Mouse (Mus musculus) neural tube, embryonic 15.5 days (tissue): ENCODE measurements at regions not wholly inside any gene's neighbourhood (a gene's known extent, or its start where the extent isn't known, plus 50 kb on each side); places are given as distances from the start of the nearest gene placed in this dataset.

Source experiments
- ATAC-seq: fragments of 200-750 bp; cut with Nextera tagmentation; 2 replicates; pipeline ENCODE4 v1.8.0; 2017; ENCODE audit warnings: mild to moderate bottlenecking, moderate TSS enrichment, moderate library complexity; ENCODE audit not compliant: low FRiP score
- H3K27ac ChIP-seq: fragments of 300-500 bp; sonication (generic); replicated peaks from 2 replicates; pipeline ENCODE4 v1.5.1; 2015; ENCODE audit warnings: mild to moderate bottlenecking, inconsistent platforms
- H3K27me3 ChIP-seq: fragments of 300-500 bp; sonication (generic); replicated peaks from 2 replicates; pipeline ENCODE4 v1.6.1; 2015; ENCODE audit warnings: inconsistent platforms
- H3K36me3 ChIP-seq: fragments of 300-500 bp; sonication (generic); 2 replicates; pipeline ENCODE4 v1.6.1; 2015; ENCODE audit warnings: inconsistent platforms
- H3K4me1 ChIP-seq: fragments of 300-500 bp; sonication (generic); 2 replicates; pipeline ENCODE4 v1.6.1; 2015; ENCODE audit warnings: inconsistent platforms
- H3K4me2 ChIP-seq: fragments of 300-500 bp; sonication (generic); 2 replicates; pipeline ENCODE4 v1.6.1; 2015; ENCODE audit warnings: inconsistent platforms, mild to moderate bottlenecking, moderate library complexity
- H3K4me3 ChIP-seq: fragments of 300-500 bp; sonication (generic); replicated peaks from 2 replicates; pipeline ENCODE4 v1.5.1; 2015; ENCODE audit warnings: mild to moderate bottlenecking, inconsistent platforms
- H3K9ac ChIP-seq: fragments of 300-500 bp; sonication (generic); replicated peaks from 2 replicates; pipeline ENCODE4 v1.6.1; 2015; ENCODE audit warnings: mild to moderate bottlenecking, inconsistent platforms
- H3K9me3 ChIP-seq: fragments of 300-500 bp; sonication (generic); replicated peaks from 2 replicates; pipeline ENCODE4 v1.6.1; 2016; ENCODE audit warnings: inconsistent platforms
- WGBS: fragments of 180-500 bp; shearing (Covaris S2); methylation state at CpG from one replicate; pipeline ENCODE4 v1.1.7; 2015; ENCODE audit warnings: mixed read lengths; 5-methylcytosine and 5-hydroxymethylcytosine counted together

- H3K4me2 ChIP-seq = no peak overlapping the region
- H3K27ac ChIP-seq = no peak overlapping the region
- H3K36me3 ChIP-seq = no peaks in the 10 kb centered on the region
- no peak overlapping the region for H3K4me3 ChIP-seq
- H3K4me1 ChIP-seq = no peaks in the 10 kb centered on the region
- H3K9me3 ChIP-seq = no peaks in the 10 kb centered on the region
- no peak overlapping the region for H3K9ac ChIP-seq
- 86% methylated on average over 12 of the region's 12 CpGs for WGBS
- H3K27me3 ChIP-seq = no peaks in the 10 kb centered on the region
- ATAC-seq = no peak
Measured at GRCm38 (mm10) chr16:87130733-87131640, 223.0 kb upstream of the N6amt1 start.

- H3K4me1 ChIP-seq = no peaks in the 10 kb centered on the region
- H3K4me2 ChIP-seq = no peak overlapping the region
- no peak overlapping the region for H3K9ac ChIP-seq
- WGBS = 93% methylated on average over 3 of the region's 3 CpGs
- H3K36me3 ChIP-seq = no peaks in the 10 kb centered on the region
- ATAC-seq = no peak
- H3K4me3 ChIP-seq = no peak overlapping the region
- no peaks in the 10 kb centered on the region for H3K9me3 ChIP-seq
- no peaks in the 10 kb centered on the region for H3K27me3 ChIP-seq
- no peak overlapping the region for H3K27ac ChIP-seq
Measured at GRCm38 (mm10) chr16:87129021-87129420, 225.0 kb upstream of the N6amt1 start.

DNA sequence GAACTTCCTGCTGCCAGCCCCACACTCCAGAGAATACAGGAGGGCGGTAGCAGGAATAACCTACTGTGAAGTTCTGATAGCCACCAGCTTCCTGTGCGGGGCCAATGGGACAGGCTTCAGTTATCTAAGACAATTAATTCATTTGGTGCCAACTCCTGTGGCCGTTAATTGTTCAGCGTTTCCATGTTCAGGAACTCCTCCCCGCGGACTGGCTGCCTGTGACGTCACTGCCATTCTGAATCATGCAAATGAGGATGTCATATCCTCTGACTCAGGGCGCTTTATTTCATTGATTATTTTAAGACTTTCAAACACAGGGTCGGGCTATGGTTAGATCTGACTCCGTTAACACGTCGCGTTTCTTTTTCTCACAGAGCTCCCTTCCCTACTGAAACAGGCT is 225.8 kb upstream of the N6amt1 start:
- H3K9me3 ChIP-seq = no peaks in the 10 kb centered on the region
- no peak overlapping the region for H3K27ac ChIP-seq
- no peaks in the 10 kb centered on the region for H3K4me1 ChIP-seq
- H3K36me3 ChIP-seq = no peaks in the 10 kb centered on the region
- no peak overlapping the region for H3K9ac ChIP-seq
- 67% methylated on average over 13 of the region's 13 CpGs for WGBS
- ATAC-seq = no peak
- H3K4me3 ChIP-seq = no peak overlapping the region; the same call in 1 of the 2 replicates
- H3K27me3 ChIP-seq = no peaks in the 10 kb centered on the region
- peak overlapping the region; percentile 26; the same call in 1 of the 2 replicates for H3K4me2 ChIP-seq

- H3K4me3 ChIP-seq = no peak overlapping the region
- H3K27ac ChIP-seq = no peak overlapping the region
- ATAC-seq = no peak
- H3K9me3 ChIP-seq = no peaks in the 10 kb centered on the region
- H3K36me3 ChIP-seq = no peaks in the 10 kb centered on the region
- 90% methylated on average over 7 of the region's 7 CpGs for whole genome bisulfite sequencing
- H3K4me2 ChIP-seq = no peak overlapping the region
- H3K9ac ChIP-seq = no peak overlapping the region
- no peaks in the 10 kb centered on the region for H3K27me3 ChIP-seq
- H3K4me1 ChIP-seq = no peaks in the 10 kb centered on the region
Measured at GRCm38 (mm10) chr16:87124519-87124918, 229.5 kb upstream of the N6amt1 start.

GRCm38 (mm10) chr16:87103599-87103998 is 250.4 kb upstream of the N6amt1 start:
- H3K27me3 ChIP-seq = no peaks in the 10 kb centered on the region
- H3K4me2 ChIP-seq = no peak overlapping the region
- H3K9me3 ChIP-seq = no peaks in the 10 kb centered on the region
- no peak overlapping the region for H3K27ac ChIP-seq
- WGBS = 74% methylated on average over 2 of the region's 2 CpGs
- H3K4me1 ChIP-seq = no peaks in the 10 kb centered on the region
- H3K9ac ChIP-seq = no peak overlapping the region
- no peaks in the 10 kb centered on the region for H3K36me3 ChIP-seq
- no peak overlapping the region for H3K4me3 ChIP-seq
- no peak for ATAC-seq

DNA sequence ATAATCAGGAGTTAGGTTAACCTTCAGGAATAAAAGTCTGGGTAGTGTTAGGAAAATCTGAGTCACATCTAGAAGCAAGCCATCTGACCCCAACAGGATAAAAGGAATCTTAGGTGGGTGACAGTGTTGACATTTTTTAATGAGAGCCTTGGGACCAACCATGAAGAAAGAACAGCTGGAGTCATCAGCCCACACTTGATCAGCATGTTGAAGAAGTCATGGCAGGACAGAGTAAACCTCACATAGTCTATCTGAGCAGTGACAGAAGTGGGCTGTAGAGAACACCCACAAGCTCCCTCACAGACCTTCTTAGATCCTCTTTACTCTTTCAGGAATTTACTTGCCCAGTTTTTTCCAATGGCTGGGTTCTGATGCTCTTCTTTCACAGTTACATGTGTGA is 251.9 kb upstream of the N6amt1 start:
- Histone ChIP-seq H3K4me2 (no peak overlapping the region), H3K27me3 (no peaks in the 10 kb centered on the region), H3K9ac (no peak overlapping the region), H3K36me3 (no peaks in the 10 kb centered on the region), H3K4me1 (no peaks in the 10 kb centered on the region), H3K4me3 (no peak overlapping the region), H3K9me3 (no peaks in the 10 kb centered on the region), H3K27ac (no peak overlapping the region)
- ATAC-seq = no peak

DNA sequence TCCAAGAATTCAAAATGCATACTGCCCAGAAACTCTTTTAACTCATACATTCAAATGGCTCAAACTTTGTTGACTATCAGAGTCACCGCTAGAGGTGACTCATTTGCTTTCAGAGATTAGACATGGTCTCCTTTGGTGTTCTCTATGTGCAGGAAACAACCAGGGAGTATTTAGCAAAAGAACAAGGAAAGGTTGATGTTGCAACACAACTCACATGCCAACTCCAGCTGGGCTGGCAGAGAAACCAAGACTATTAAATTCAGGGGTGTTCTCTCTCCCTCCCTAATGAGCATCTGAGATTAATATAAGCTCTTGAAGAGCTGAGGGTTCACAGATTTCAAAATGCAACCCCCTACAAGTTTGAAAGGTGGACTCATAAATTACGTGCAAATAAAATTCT is 262.0 kb upstream of the N6amt1 start:
- H3K4me2 ChIP-seq = no peak overlapping the region
- H3K27me3 ChIP-seq = no peaks in the 10 kb centered on the region
- no peaks in the 10 kb centered on the region for H3K36me3 ChIP-seq
- ATAC-seq = no peak
- WGBS = 88% methylated on average over 2 of the region's 2 CpGs
- H3K9me3 ChIP-seq = no peaks in the 10 kb centered on the region
- no peak overlapping the region for H3K27ac ChIP-seq
- no peak overlapping the region for H3K9ac ChIP-seq
- H3K4me3 ChIP-seq = no peak overlapping the region
- no peaks in the 10 kb centered on the region for H3K4me1 ChIP-seq

GRCm38 (mm10) chr16:87089322-87089721 is 264.7 kb upstream of the N6amt1 start:
- 84% methylated on average over 3 of the region's 3 CpGs for WGBS
- ATAC-seq = no peak
- Histone ChIP-seq H3K27me3 (no peaks in the 10 kb centered on the region), H3K4me3 (no peak overlapping the region), H3K27ac (no peak overlapping the region), H3K4me1 (no peaks in the 10 kb centered on the region), H3K36me3 (no peaks in the 10 kb centered on the region), H3K9me3 (no peaks in the 10 kb centered on the region), H3K4me2 (no peak overlapping the region), H3K9ac (no peak overlapping the region)

GRCm38 (mm10) chr16:87083505-87083904 is 270.5 kb upstream of the N6amt1 start:
- Histone ChIP-seq H3K9ac (no peak overlapping the region), H3K4me2 (no peak overlapping the region), H3K4me1 (no peaks in the 10 kb centered on the region), H3K4me3 (no peak overlapping the region), H3K36me3 (no peaks in the 10 kb centered on the region), H3K27me3 (no peaks in the 10 kb centered on the region), H3K9me3 (no peaks in the 10 kb centered on the region), H3K27ac (no peak overlapping the region)
- no peak for ATAC-seq
- WGBS = 71% methylated on average over 2 of the region's 2 CpGs

DNA sequence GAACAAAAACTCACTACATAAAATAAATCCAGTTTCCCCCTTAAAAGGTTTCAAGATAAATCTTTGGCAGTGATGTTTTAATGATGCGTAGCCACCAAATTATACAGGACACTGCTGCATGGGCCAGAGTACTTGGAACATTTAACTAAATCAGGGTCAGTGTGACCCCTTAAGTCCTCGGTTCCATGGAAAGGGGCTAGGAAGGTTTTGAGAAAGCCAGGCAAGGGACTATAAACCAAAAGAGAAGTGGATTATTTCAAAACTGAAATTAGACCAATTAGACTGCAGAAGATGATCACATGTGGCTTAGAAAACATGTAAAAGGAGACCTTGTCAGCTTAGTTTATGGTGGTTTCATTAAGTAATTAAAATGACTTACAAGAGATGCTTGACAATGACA is 276.6 kb upstream of the N6amt1 start:
- Histone ChIP-seq H3K36me3 (no peaks in the 10 kb centered on the region), H3K9ac (no peak overlapping the region), H3K4me3 (no peak overlapping the region), H3K4me1 (no peaks in the 10 kb centered on the region), H3K9me3 (no peaks in the 10 kb centered on the region), H3K27ac (no peak overlapping the region), H3K4me2 (no peak overlapping the region), H3K27me3 (no peaks in the 10 kb centered on the region)
- 85% methylated on average over 2 of the region's 2 CpGs for WGBS
- no peak for ATAC-seq

GRCm38 (mm10) chr16:87069294-87069693 is 284.7 kb upstream of the N6amt1 start:
- H3K4me3 ChIP-seq = no peak overlapping the region
- H3K4me1 ChIP-seq = no peaks in the 10 kb centered on the region
- no peaks in the 10 kb centered on the region for H3K27me3 ChIP-seq
- H3K9ac ChIP-seq = no peak overlapping the region
- WGBS = 67% methylated on average over 2 of the region's 2 CpGs
- H3K36me3 ChIP-seq = no peaks in the 10 kb centered on the region
- no peak overlapping the region for H3K27ac ChIP-seq
- H3K4me2 ChIP-seq = no peak overlapping the region
- no peak for ATAC-seq
- H3K9me3 ChIP-seq = no peaks in the 10 kb centered on the region

- Histone ChIP-seq H3K27me3 (no peaks in the 10 kb centered on the region), H3K4me1 (no peaks in the 10 kb centered on the region), H3K9me3 (no peaks in the 10 kb centered on the region), H3K27ac (no peak overlapping the region), H3K4me2 (no peak overlapping the region), H3K4me3 (no peak overlapping the region), H3K36me3 (no peaks in the 10 kb centered on the region), H3K9ac (no peak overlapping the region)
- no peak for ATAC-seq
- 78% methylated on average over 1 of the region's 1 CpGs for WGBS
Measured at GRCm38 (mm10) chr16:87067981-87068380, 286.0 kb upstream of the N6amt1 start.
